Mouse (Mus musculus) R1 (cell line): ENCODE data around the gene Rem2.

Source experiments
- DNase-seq: peaks from one replicate; pipeline ENCODE4 v3.0.0-alpha.2; 2018; ENCODE audit warnings: low read depth, low spot score

Gene Rem2

GRCm38 (mm10) chr14:54443712-54444618, 31.9 kb upstream of the Rem2 start:
- DNase-seq: no peak

GRCm38 (mm10) chr14:54445476-54445875, 30.4 kb upstream of the Rem2 start:
- DNase-seq: no peak

GRCm38 (mm10) chr14:54453566-54453965, 22.3 kb upstream of the Rem2 start:
- no peak for DNase-seq

- DNase-seq: no peak
Observed at GRCm38 (mm10) chr14:54454669-54455528, 21.0 kb upstream of the Rem2 start.

- DNase-seq: no peak
Observed at GRCm38 (mm10) chr14:54457907-54458569, 17.9 kb upstream of the Rem2 start.

- DNase-seq: no peak
Observed at GRCm38 (mm10) chr14:54462146-54462545, 13.8 kb upstream of the Rem2 start.

- no peak for DNase-seq
Observed at GRCm38 (mm10) chr14:54463108-54463958, 12.6 kb upstream of the Rem2 start.

GRCm38 (mm10) chr14:54463959-54464292, 12.0 kb upstream of the Rem2 start, which contains the start of gene Lrp10:
TSS of gene Lrp10 (plus strand) at chr14:54464137.
- peak; percentile 90 for DNase-seq

- DNase-seq: peak; percentile 96
Observed at GRCm38 (mm10) chr14:54464293-54465005, 11.5 kb upstream of the Rem2 start.

- DNase-seq: no peak
Observed at GRCm38 (mm10) chr14:54471467-54471866, 4.4 kb upstream of the Rem2 start.

- DNase-seq: no peak
Observed at GRCm38 (mm10) chr14:54472671-54473070, 3.2 kb upstream of the Rem2 start.

GRCm38 (mm10) chr14:54474744-54475143, 1.2 kb upstream of the Rem2 start:
- no peak for DNase-seq

GRCm38 (mm10) chr14:54477172-54477909, 1.4 kb downstream of the Rem2 start:
- no peak for DNase-seq

GRCm38 (mm10) chr14:54479451-54479920, 3.6 kb downstream of the Rem2 start:
- peak; percentile 77 for DNase-seq

- DNase-seq: no peak
Observed at GRCm38 (mm10) chr14:54480673-54481072, 4.8 kb downstream of the Rem2 start.

GRCm38 (mm10) chr14:54481402-54481801, 5.5 kb downstream of the Rem2 start:
- no peak for DNase-seq

- peak; percentile 87 for DNase-seq
Observed at GRCm38 (mm10) chr14:54482498-54482897, 6.6 kb downstream of the Rem2 start.

GRCm38 (mm10) chr14:54485899-54486298, 10.0 kb downstream of the Rem2 start:
- DNase-seq: no peak

GRCm38 (mm10) chr14:54487732-54488131, 11.8 kb downstream of the Rem2 start:
- DNase-seq: no peak
